Mouse (Mus musculus) hindbrain, embryonic 11.5 days (tissue): ENCODE measurements at regions not wholly inside any gene's neighbourhood (a gene's known extent, or its start where the extent isn't known, plus 50 kb on each side); places are given as distances from the start of the nearest gene placed in this dataset.
"Not testable (repeated sequence)": the region's sequence is repeated elsewhere in the genome, so short reads cannot be mapped to it uniquely, and the experiment has no call there.

Experiments used
- ATAC-seq: fragments of 200-750 bp; cut with Nextera tagmentation; 2 replicates; pipeline ENCODE4 v1.8.0; 2017; ENCODE audit warnings: mild to moderate bottlenecking, moderate TSS enrichment, moderate library complexity; ENCODE audit not compliant: low FRiP score
- DNase-seq: peaks from one replicate; pipeline ENCODE4 v3.0.0-alpha.2; 2015; ENCODE audit warnings: low spot score
- H3K27ac ChIP-seq: fragments of 300-500 bp; sonication (generic); 2 replicates; pipeline ENCODE4 v1.5.1; 2014; ENCODE audit warnings: mild to moderate bottlenecking, low read depth, low read length
- H3K27me3 ChIP-seq: fragments of 300-500 bp; sonication (generic); 2 replicates; pipeline ENCODE4 v1.6.1; 2014; ENCODE audit warnings: mild to moderate bottlenecking, low read length, moderate library complexity, mixed read lengths; ENCODE audit not compliant: control insufficient read depth, insufficient read depth
- H3K36me3 ChIP-seq: fragments of 300-500 bp; sonication (generic); 2 replicates; pipeline ENCODE4 v1.6.1; 2014; ENCODE audit warnings: mild to moderate bottlenecking, low read length, moderate library complexity, mixed read lengths; ENCODE audit not compliant: control insufficient read depth, insufficient read depth
- H3K4me1 ChIP-seq: fragments of 300-500 bp; sonication (generic); replicated peaks from 2 replicates; pipeline ENCODE4 v1.6.1; 2014; ENCODE audit warnings: low read length, mixed read lengths; ENCODE audit not compliant: control insufficient read depth, insufficient read depth
- H3K4me2 ChIP-seq: fragments of 300-500 bp; sonication (generic); replicated peaks from 2 replicates; pipeline ENCODE4 v1.6.1; 2014; ENCODE audit warnings: mild to moderate bottlenecking, low read depth, low read length
- H3K4me3 ChIP-seq: fragments of 300-500 bp; sonication (generic); 2 replicates; pipeline ENCODE4 v1.5.1; 2014; ENCODE audit warnings: low read depth, low read length
- H3K9ac ChIP-seq: fragments of 300-500 bp; sonication (generic); 2 replicates; pipeline ENCODE4 v1.6.1; 2014; ENCODE audit warnings: low read depth, low read length
- H3K9me3 ChIP-seq: fragments of 300-500 bp; sonication (generic); 2 replicates; pipeline ENCODE4 v1.6.1; 2016; ENCODE audit warnings: low read length; ENCODE audit not compliant: control insufficient read depth
- WGBS: fragments of 180-500 bp; shearing (Covaris S2); extraction: QIAGEN DNeasy Blood & Tissue Kit; methylation state at CpG from one replicate; pipeline ENCODE4 v1.1.7; 2014; 5-methylcytosine and 5-hydroxymethylcytosine counted together

GRCm38 (mm10) chr14:53709627-53710026 is 544.3 kb downstream of the Dad1 start:
- H3K4me3 ChIP-seq, H3K4me2 ChIP-seq, H3K27ac ChIP-seq, ATAC-seq, H3K4me1 ChIP-seq, H3K27me3 ChIP-seq, H3K36me3 ChIP-seq, H3K9ac ChIP-seq, H3K9me3 ChIP-seq: not testable (repeated sequence)
- peak; percentile 40 for DNase-seq
- 0% methylated on average over 2 of the region's 3 CpGs for WGBS

- H3K36me3 ChIP-seq, H3K27me3 ChIP-seq, H3K4me1 ChIP-seq, H3K9ac ChIP-seq, DNase-seq, ATAC-seq, H3K9me3 ChIP-seq, H3K4me2 ChIP-seq, H3K27ac ChIP-seq, H3K4me3 ChIP-seq: not testable (repeated sequence)
- WGBS = 87% methylated on average over 5 of the region's 5 CpGs
Observed at GRCm38 (mm10) chr14:53704351-53704750, 549.6 kb downstream of the Dad1 start.

GRCm38 (mm10) chr14:53703593-53703992 is 550.3 kb downstream of the Dad1 start:
- H3K4me1 ChIP-seq, H3K4me3 ChIP-seq, H3K9ac ChIP-seq, H3K36me3 ChIP-seq, H3K27me3 ChIP-seq, ATAC-seq, H3K27ac ChIP-seq, H3K9me3 ChIP-seq, H3K4me2 ChIP-seq: not testable (repeated sequence)
- DNase-seq = peak; percentile 11
- WGBS = 42% methylated on average over 1 of the region's 1 CpGs

GRCm38 (mm10) chr14:53684100-53684499 is 569.8 kb downstream of the Dad1 start:
- DNase-seq, H3K9ac ChIP-seq, H3K9me3 ChIP-seq, H3K27me3 ChIP-seq, H3K4me2 ChIP-seq, H3K27ac ChIP-seq, H3K36me3 ChIP-seq, H3K4me1 ChIP-seq, ATAC-seq, H3K4me3 ChIP-seq: not testable (repeated sequence)
- WGBS = 89% methylated on average over 4 of the region's 4 CpGs

DNA sequence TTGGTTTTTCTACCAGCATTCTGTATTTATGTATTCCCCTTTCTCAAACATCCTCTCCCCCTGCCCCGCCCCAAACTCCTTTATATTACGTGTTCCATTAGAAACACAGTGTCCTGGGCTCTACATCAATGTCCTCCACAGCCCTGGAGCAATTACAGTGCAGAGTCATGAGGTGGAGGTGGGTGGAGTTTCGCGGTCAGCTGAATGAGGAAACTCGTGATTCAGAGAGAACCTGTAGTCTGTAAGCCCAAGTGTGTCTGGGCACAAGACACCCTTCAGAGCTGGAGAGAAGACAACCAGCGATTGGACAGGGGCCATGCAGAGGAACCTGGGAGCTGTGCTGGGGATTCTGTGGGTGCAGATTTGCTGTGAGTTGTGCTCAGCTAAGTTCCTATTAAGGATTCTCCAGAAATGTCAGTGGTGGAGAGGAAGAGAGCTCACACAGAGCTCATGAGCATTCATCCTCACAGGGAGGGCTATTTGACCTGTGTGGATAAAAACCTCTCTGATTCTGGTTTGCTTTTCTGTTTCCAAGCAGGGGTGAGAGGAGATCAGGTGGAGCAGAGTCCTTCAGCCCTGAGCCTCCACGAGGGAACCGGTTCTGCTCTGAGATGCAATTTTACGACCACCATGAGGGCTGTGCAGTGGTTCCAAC is 570.4 kb downstream of the Dad1 start:
- DNase-seq, ATAC-seq, H3K36me3 ChIP-seq, H3K4me3 ChIP-seq, H3K27me3 ChIP-seq, H3K4me1 ChIP-seq, H3K9me3 ChIP-seq, H3K27ac ChIP-seq, H3K9ac ChIP-seq, H3K4me2 ChIP-seq: not testable (repeated sequence)
- 77% methylated on average over 9 of the region's 9 CpGs for WGBS

GRCm38 (mm10) chr14:53682679-53683078 is 571.2 kb downstream of the Dad1 start:
- H3K27ac ChIP-seq, H3K4me2 ChIP-seq, H3K27me3 ChIP-seq, H3K9me3 ChIP-seq, H3K4me1 ChIP-seq, H3K9ac ChIP-seq, DNase-seq, H3K36me3 ChIP-seq, H3K4me3 ChIP-seq, ATAC-seq: not testable (repeated sequence)
- 91% methylated on average over 1 of the region's 1 CpGs for WGBS

GRCm38 (mm10) chr14:53681320-53681719 is 572.6 kb downstream of the Dad1 start:
- not testable (repeated sequence) for H3K4me2 ChIP-seq, H3K9ac ChIP-seq, H3K9me3 ChIP-seq, H3K4me3 ChIP-seq, H3K27me3 ChIP-seq, DNase-seq, H3K36me3 ChIP-seq, ATAC-seq, H3K4me1 ChIP-seq, H3K27ac ChIP-seq
- WGBS = 86% methylated on average over 5 of the region's 5 CpGs

- H3K9me3 ChIP-seq, H3K36me3 ChIP-seq, H3K4me2 ChIP-seq, H3K27me3 ChIP-seq, ATAC-seq, H3K4me3 ChIP-seq, H3K27ac ChIP-seq, H3K9ac ChIP-seq, H3K4me1 ChIP-seq: not testable (repeated sequence)
- DNase-seq = peak; percentile 52
- 21% methylated on average over 2 of the region's 2 CpGs for WGBS
Observed at GRCm38 (mm10) chr14:53665681-53666080, 588.2 kb downstream of the Dad1 start.

DNA sequence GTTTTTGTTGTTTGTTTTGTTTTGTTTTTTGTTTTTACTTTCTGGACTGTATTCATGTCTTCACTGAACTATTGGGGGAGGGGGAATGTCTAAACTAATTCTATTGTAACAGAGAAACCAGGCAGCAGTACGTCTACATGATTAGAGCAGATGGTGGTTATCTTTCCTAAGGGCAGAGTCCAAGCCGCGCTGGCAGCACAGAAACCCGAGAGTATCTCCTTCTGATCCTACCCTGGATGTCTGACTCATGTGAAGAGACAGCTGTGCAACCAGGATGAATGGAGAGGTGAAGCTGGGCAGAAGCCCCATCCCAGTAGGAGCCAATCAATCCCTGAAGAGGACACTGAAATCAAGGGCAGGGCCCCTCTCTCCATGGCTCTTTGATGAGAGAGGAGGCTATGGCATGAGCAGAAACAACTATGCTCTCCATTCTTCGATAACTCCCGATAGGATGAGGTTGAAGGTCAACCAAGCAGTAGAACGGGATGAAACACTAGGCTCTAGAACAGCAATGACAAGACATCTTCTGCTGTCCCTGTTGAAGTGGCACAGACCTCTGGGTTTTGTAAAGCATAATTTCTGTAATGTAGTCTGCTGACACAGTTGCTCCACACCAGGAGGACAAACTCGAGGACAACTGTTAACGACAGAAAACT is 591.1 kb downstream of the Dad1 start:
- not testable (repeated sequence) for H3K36me3 ChIP-seq, H3K4me1 ChIP-seq, ATAC-seq, H3K27ac ChIP-seq, H3K9me3 ChIP-seq, DNase-seq, H3K4me3 ChIP-seq, H3K9ac ChIP-seq, H3K4me2 ChIP-seq, H3K27me3 ChIP-seq
- 80% methylated on average over 8 of the region's 9 CpGs for WGBS
